Mouse (Mus musculus) ES-Bruce4 (cell line): ENCODE results near the gene Ksr1.

Experiments
- CTCF ChIP-seq: IDR thresholded peaks from one replicate; pipeline ENCODE4 v1.8.1; 2011; ENCODE audit warnings: low read depth, low read length
- EP300 ChIP-seq: IDR thresholded peaks from 2 replicates; pipeline ENCODE4 v1.6.1; 2011; ENCODE audit warnings: low read depth, low read length; ENCODE audit not compliant: insufficient read depth

GRCm38 (mm10) chr11:79176687-79177086 lies 30.5 kb upstream of the Ksr1 start:
- TF ChIP-seq EP300 (no peak), CTCF (peak; percentile 12)
